Mouse (Mus musculus): Measurements from ENCODE around the gene Jpt1. TPM values are rescaled to one million over a fixed set of nuclear protein-coding genes. Genes with fewer than 3 reads are reported as not detected.
"Not testable (repeated sequence)": the region's sequence is repeated elsewhere in the genome, so short reads cannot be mapped to it uniquely, and the experiment has no call there.

The Jpt1 gene
- polyA plus RNA-seq, 1 experiment from 2014 or later, result 654 TPM

GRCm38 (mm10) chr11:115477388-115477787 lies 36.8 kb downstream of the Jpt1 start:
- H3K4me3 ChIP-seq (ENCODE audit: low read depth, low read length); H3K27ac ChIP-seq (replicated peaks; ENCODE audit: low read depth, low read length); H3K36me3 ChIP-seq (replicated peaks; ENCODE audit: control insufficient read depth, insufficient read depth, low read depth, low read length); H3K4me2 ChIP-seq (ENCODE audit: low read depth, low read length); DNase-seq (ENCODE audit: low spot score); H3K9ac ChIP-seq (replicated peaks; ENCODE audit: low read length); H3K9me3 ChIP-seq (replicated peaks; ENCODE audit: control insufficient read depth, low read length); H3K4me1 ChIP-seq (ENCODE audit: control insufficient read depth, insufficient read depth, low read length); H3K27me3 ChIP-seq (ENCODE audit: control insufficient read depth, insufficient read depth, low read length); ATAC-seq (replicated peaks; ENCODE audit: insufficient number of reproducible peaks, low FRiP score, low TSS enrichment, low read depth): not testable (repeated sequence)
- WGBS, result 84% methylated on average over 7 of the region's 7 CpGs

GRCm38 (mm10) chr11:115476630-115477029 lies 37.6 kb downstream of the Jpt1 start:
- H3K9ac ChIP-seq (replicated peaks; ENCODE audit: low read length); H3K4me3 ChIP-seq (ENCODE audit: low read depth, low read length); H3K4me2 ChIP-seq (ENCODE audit: low read depth, low read length); H3K36me3 ChIP-seq (replicated peaks; ENCODE audit: control insufficient read depth, insufficient read depth, low read depth, low read length); ATAC-seq (replicated peaks; ENCODE audit: insufficient number of reproducible peaks, low FRiP score, low TSS enrichment, low read depth); H3K4me1 ChIP-seq (ENCODE audit: control insufficient read depth, insufficient read depth, low read length); H3K27me3 ChIP-seq (ENCODE audit: control insufficient read depth, insufficient read depth, low read length); H3K27ac ChIP-seq (replicated peaks; ENCODE audit: low read depth, low read length); H3K9me3 ChIP-seq (replicated peaks; ENCODE audit: control insufficient read depth, low read length); DNase-seq (ENCODE audit: low spot score): not testable (repeated sequence)
- 80% methylated on average over 4 of the region's 4 CpGs for WGBS

- peaks cover 6% of the 10 kb centered on the region for H3K4me1 ChIP-seq (ENCODE audit: control insufficient read depth, insufficient read depth, low read length)
- DNase-seq (ENCODE audit: low spot score) (no peak), ATAC-seq (replicated peaks; ENCODE audit: insufficient number of reproducible peaks, low FRiP score, low TSS enrichment, low read depth) (no peak)
- H3K9ac ChIP-seq (replicated peaks; ENCODE audit: low read length), result peak overlapping the region; percentile 74
- 5% methylated on average over 28 of the region's 28 CpGs for WGBS
- no peaks in the 10 kb centered on the region for H3K9me3 ChIP-seq (replicated peaks; ENCODE audit: control insufficient read depth, low read length)
- H3K36me3 ChIP-seq (replicated peaks; ENCODE audit: control insufficient read depth, insufficient read depth, low read depth, low read length), result no peaks in the 10 kb centered on the region
- H3K4me3 ChIP-seq (ENCODE audit: low read depth, low read length), result peak overlapping the region; percentile 80
- H3K27me3 ChIP-seq (ENCODE audit: control insufficient read depth, insufficient read depth, low read length), result no peaks in the 10 kb centered on the region
- peak overlapping the region; percentile 93 for H3K4me2 ChIP-seq (ENCODE audit: low read depth, low read length)
- 0 out of 2 replicates have a peak overlapping the region, but pooled peaks have one; percentile 56 for H3K27ac ChIP-seq (replicated peaks; ENCODE audit: low read depth, low read length)
Measured at GRCm38 (mm10) chr11:115475758-115476237, 38.4 kb downstream of the Jpt1 start.

GRCm38 (mm10) chr11:115475025-115475757 lies 39.0 kb downstream of the Jpt1 start, which contains the start of gene Armc7:
Armc7 (plus strand) TSS chr11:115475667.
- Histone ChIP-seq H3K4me3 (ENCODE audit: low read depth, low read length) (peak within 1 kb of the TSS; percentile 80), H3K4me1 (ENCODE audit: control insufficient read depth, insufficient read depth, low read length) (peaks cover 6% of the 10 kb centered on the region), H3K4me2 (ENCODE audit: low read depth, low read length) (peak within 1 kb of the TSS; percentile 93), H3K36me3 (replicated peaks; ENCODE audit: control insufficient read depth, insufficient read depth, low read depth, low read length) (no peaks in the 10 kb centered on the region), H3K27me3 (ENCODE audit: control insufficient read depth, insufficient read depth, low read length) (no peaks in the 10 kb centered on the region), H3K9ac (replicated peaks; ENCODE audit: low read length) (peak within 1 kb of the TSS; percentile 74), H3K27ac (replicated peaks; ENCODE audit: low read depth, low read length) (peak within 1 kb of the TSS; percentile 56), H3K9me3 (replicated peaks; ENCODE audit: control insufficient read depth, low read length) (no peaks in the 10 kb centered on the region)
- DNase-seq (ENCODE audit: low spot score) (peak; percentile 98), ATAC-seq (replicated peaks; ENCODE audit: insufficient number of reproducible peaks, low FRiP score, low TSS enrichment, low read depth) (peak; percentile 94)
- WGBS, result under 1% methylated on average over 26 of the region's 26 CpGs

GRCm38 (mm10) chr11:115473626-115474275 lies 40.4 kb downstream of the Jpt1 start:
- WGBS, result 7% methylated on average over 15 of the region's 15 CpGs
- H3K4me1 ChIP-seq (ENCODE audit: control insufficient read depth, insufficient read depth, low read length), result peaks cover 6% of the 10 kb centered on the region
- ATAC-seq (replicated peaks; ENCODE audit: insufficient number of reproducible peaks, low FRiP score, low TSS enrichment, low read depth), result 0 out of 2 replicates have a peak, but pooled peaks have one; percentile 4
- H3K27me3 ChIP-seq (ENCODE audit: control insufficient read depth, insufficient read depth, low read length), result no peaks in the 10 kb centered on the region
- DNase-seq (ENCODE audit: low spot score), result peak; percentile 99
- no peak overlapping the region for H3K4me3 ChIP-seq (ENCODE audit: low read depth, low read length)
- H3K9ac ChIP-seq (replicated peaks; ENCODE audit: low read length), result 0 out of 2 replicates have a peak overlapping the region, but pooled peaks have one; percentile 5
- no peaks in the 10 kb centered on the region for H3K9me3 ChIP-seq (replicated peaks; ENCODE audit: control insufficient read depth, low read length)
- peak overlapping the region; percentile 17; the same call in 1 of the 2 replicates for H3K4me2 ChIP-seq (ENCODE audit: low read depth, low read length)
- peak overlapping the region; percentile 66 for H3K27ac ChIP-seq (replicated peaks; ENCODE audit: low read depth, low read length)
- H3K36me3 ChIP-seq (replicated peaks; ENCODE audit: control insufficient read depth, insufficient read depth, low read depth, low read length), result no peaks in the 10 kb centered on the region

- 86% methylated on average over 7 of the region's 7 CpGs for WGBS
- H3K36me3 ChIP-seq (replicated peaks; ENCODE audit: control insufficient read depth, insufficient read depth, low read depth, low read length), result no peaks in the 10 kb centered on the region
- ATAC-seq (replicated peaks; ENCODE audit: insufficient number of reproducible peaks, low FRiP score, low TSS enrichment, low read depth) (no peak), DNase-seq (ENCODE audit: low spot score) (no peak)
- H3K4me1 ChIP-seq (ENCODE audit: control insufficient read depth, insufficient read depth, low read length), result peaks cover 6% of the 10 kb centered on the region
- no peak overlapping the region for H3K27ac ChIP-seq (replicated peaks; ENCODE audit: low read depth, low read length)
- no peak overlapping the region for H3K4me3 ChIP-seq (ENCODE audit: low read depth, low read length)
- no peaks in the 10 kb centered on the region for H3K9me3 ChIP-seq (replicated peaks; ENCODE audit: control insufficient read depth, low read length)
- no peaks in the 10 kb centered on the region for H3K27me3 ChIP-seq (ENCODE audit: control insufficient read depth, insufficient read depth, low read length)
- H3K9ac ChIP-seq (replicated peaks; ENCODE audit: low read length), result no peak overlapping the region
- H3K4me2 ChIP-seq (ENCODE audit: low read depth, low read length), result no peak overlapping the region
Measured at GRCm38 (mm10) chr11:115472183-115472582, 42.0 kb downstream of the Jpt1 start.

- WGBS, result 18% methylated on average over 4 of the region's 4 CpGs
- Histone ChIP-seq H3K36me3 (replicated peaks; ENCODE audit: control insufficient read depth, insufficient read depth, low read depth, low read length) (no peaks in the 10 kb centered on the region), H3K9ac (replicated peaks; ENCODE audit: low read length) (peak overlapping the region; percentile 37; the same call in 1 of the 2 replicates), H3K9me3 (replicated peaks; ENCODE audit: control insufficient read depth, low read length) (no peaks in the 10 kb centered on the region), H3K27ac (replicated peaks; ENCODE audit: low read depth, low read length) (peak overlapping the region; percentile 59), H3K4me3 (ENCODE audit: low read depth, low read length) (no peak overlapping the region), H3K4me1 (ENCODE audit: control insufficient read depth, insufficient read depth, low read length) (no peaks in the 10 kb centered on the region), H3K27me3 (ENCODE audit: control insufficient read depth, insufficient read depth, low read length) (no peaks in the 10 kb centered on the region), H3K4me2 (ENCODE audit: low read depth, low read length) (no peak overlapping the region; the same call in 1 of the 2 replicates)
- DNase-seq (ENCODE audit: low spot score) (peak; percentile 87), ATAC-seq (replicated peaks; ENCODE audit: insufficient number of reproducible peaks, low FRiP score, low TSS enrichment, low read depth) (peak; percentile 76)
Measured at GRCm38 (mm10) chr11:115467217-115467618, 47.0 kb downstream of the Jpt1 start.

- H3K9me3 ChIP-seq (replicated peaks; ENCODE audit: control insufficient read depth, low read length), result no peaks in the 10 kb centered on the region
- H3K27me3 ChIP-seq (ENCODE audit: control insufficient read depth, insufficient read depth, low read length), result no peaks in the 10 kb centered on the region
- H3K36me3 ChIP-seq (replicated peaks; ENCODE audit: control insufficient read depth, insufficient read depth, low read depth, low read length), result no peaks in the 10 kb centered on the region
- no peak overlapping the region for H3K4me2 ChIP-seq (ENCODE audit: low read depth, low read length)
- H3K4me3 ChIP-seq (ENCODE audit: low read depth, low read length), result no peak overlapping the region
- no peak for DNase-seq (ENCODE audit: low spot score)
- H3K27ac ChIP-seq (replicated peaks; ENCODE audit: low read depth, low read length), result no peak overlapping the region
- ATAC-seq (replicated peaks; ENCODE audit: insufficient number of reproducible peaks, low FRiP score, low TSS enrichment, low read depth), result no peak
- H3K4me1 ChIP-seq (ENCODE audit: control insufficient read depth, insufficient read depth, low read length), result no peaks in the 10 kb centered on the region
- WGBS, result 88% methylated on average over 8 of the region's 8 CpGs
- no peak overlapping the region for H3K9ac ChIP-seq (replicated peaks; ENCODE audit: low read length)
Measured at GRCm38 (mm10) chr11:115464851-115465250, 49.3 kb downstream of the Jpt1 start.
